Mouse (Mus musculus) thymus, postnatal 4 days (tissue): ENCODE results near the gene Qrich1.

ENCODE experiments used
- DNase-seq: peaks from one replicate; pipeline ENCODE4 v3.0.0; 2021

The Qrich1 gene

DNA sequence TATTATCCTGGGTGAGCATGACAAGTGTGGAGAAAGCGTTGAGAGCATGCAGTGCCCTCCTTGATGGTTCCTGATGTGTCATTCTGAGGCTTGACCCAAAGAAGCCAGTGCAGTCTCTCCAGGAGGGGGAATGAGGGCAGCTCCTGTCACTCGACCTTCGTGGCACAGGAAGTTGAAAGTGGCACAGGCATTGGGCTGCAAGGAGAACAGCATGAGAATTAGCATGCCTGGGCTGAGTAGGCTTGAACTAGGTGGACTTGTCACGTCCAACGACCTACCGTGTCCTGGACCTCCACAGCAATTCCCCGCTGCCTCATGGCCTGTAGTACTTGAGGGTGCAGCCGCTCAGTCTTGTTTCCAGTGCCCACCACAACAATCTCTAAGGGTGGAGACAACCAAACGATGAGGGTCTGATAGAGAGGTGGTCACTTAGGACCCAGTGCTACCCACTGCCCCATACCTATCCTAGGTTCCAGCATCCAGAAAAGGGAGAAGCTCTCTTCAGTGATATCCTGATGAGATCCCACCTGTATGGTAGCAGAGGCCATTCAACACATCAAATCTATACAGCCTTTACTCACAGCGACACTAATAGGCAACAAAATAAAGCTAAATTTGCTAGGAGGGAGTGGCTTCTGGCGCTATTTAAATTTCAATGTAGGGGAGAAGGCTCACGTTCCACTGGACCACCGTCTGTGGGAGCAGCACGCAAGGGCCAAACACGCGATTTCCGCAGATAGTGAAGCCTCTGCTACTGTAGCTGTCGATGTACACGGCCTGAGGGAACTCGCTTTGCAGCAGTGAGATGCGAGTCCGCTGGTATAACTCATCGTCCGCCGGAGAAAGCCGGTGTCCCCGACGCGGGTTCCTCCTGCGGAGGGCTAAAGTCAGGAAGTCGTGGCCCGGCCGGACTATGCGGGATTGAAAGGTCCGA is 49.5 kb downstream of the Qrich1 start:
- DNase-seq, result no peak

DNA sequence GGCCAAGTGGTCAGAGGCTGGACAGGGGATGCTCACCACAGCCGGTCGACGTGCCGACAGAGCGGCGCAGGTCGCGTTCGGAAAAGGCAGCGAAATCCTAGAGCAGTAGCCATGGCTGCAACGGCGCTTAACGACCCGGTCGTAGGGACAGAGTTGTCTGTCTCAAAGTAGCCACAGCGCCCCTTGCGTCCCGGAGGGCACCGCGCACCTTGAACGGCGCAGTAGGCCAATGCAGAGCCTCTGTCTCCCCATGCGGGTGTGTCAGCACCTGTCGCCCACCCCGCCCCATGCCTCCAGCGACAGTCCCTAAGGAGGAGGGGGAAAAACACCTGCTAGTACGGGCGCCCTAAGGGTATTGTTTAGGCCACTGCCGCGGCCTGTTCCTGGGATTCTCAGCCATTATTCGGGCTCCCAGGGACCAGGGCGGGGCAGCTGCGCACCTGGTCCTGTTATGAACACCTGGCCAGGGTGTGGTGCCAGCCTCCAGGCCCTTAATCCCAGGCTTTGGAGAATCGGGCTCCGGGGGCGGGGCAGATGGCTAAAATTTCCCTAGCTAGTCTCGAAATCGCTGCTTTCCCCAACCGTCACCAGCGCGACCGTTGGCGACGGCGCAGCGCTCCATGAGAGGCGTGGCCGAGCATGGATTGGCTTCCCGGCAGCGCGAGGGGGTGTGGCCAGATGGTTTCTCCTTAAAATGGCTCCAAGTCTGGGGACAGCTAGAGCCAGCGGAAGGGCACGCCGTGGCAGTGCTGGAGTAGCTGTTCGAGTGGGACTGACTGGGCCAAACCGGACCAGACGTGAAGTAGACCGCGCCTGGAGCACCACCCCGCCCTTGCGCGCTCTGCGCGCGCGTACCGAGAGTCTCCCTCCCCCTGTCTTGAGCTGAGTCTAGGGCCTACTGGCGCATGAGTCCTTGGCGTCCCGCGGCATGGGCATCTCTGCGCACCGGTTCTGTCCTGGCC is 50.5 kb downstream of the Qrich1 start, which contains the start of gene Ndufaf3:
Ndufaf3 (minus strand) TSS at position 620 of the 962 bp plus-strand sequence.
- DNase-seq, result peak; percentile 98

DNA sequence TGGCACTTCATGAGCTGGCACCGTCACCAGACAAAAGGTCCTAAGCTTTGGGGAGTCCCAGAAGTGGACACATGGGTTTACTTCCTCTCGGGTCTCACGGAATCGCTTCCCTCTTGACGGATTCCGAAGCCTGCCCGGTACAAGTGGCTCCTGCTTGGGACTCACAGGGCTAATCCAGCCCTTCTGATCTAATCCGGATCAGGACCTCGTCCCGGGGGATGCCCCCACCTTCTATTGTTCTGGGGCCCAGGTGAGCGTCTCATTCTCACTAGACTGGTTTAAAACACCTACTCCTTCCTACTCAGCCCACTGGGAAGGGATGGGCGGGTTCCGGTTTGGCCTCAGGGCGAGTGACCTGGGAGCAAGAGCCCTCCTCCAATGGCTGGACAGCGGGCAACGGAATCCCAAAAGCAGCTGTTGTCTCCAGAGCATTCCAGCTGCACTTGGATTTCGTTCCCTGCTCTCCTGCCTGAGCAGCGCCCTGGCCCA is 51.4 kb downstream of the Qrich1 start:
- peak; percentile 43 for DNase-seq

DNA sequence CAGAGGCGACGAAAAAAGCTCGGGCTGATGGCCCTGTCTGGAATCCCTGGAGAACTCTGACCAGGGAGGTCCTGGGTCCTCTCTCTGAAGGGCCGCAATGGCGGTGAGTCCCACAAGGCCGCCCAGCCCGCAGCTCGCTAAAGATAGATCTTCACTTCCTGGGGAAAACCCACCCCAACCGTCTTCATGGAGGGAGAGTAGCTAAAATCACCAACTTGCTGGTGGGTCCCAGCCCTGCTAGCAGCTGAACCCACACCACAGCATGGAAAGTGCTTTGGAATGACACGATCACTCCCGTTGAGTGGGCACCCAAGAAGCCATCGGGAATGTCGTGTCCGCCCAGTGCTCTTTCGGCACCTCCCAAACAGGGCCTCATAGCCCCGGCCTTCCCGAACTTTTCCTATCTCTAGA is 51.9 kb downstream of the Qrich1 start:
- peak; percentile 45 for DNase-seq

DNA sequence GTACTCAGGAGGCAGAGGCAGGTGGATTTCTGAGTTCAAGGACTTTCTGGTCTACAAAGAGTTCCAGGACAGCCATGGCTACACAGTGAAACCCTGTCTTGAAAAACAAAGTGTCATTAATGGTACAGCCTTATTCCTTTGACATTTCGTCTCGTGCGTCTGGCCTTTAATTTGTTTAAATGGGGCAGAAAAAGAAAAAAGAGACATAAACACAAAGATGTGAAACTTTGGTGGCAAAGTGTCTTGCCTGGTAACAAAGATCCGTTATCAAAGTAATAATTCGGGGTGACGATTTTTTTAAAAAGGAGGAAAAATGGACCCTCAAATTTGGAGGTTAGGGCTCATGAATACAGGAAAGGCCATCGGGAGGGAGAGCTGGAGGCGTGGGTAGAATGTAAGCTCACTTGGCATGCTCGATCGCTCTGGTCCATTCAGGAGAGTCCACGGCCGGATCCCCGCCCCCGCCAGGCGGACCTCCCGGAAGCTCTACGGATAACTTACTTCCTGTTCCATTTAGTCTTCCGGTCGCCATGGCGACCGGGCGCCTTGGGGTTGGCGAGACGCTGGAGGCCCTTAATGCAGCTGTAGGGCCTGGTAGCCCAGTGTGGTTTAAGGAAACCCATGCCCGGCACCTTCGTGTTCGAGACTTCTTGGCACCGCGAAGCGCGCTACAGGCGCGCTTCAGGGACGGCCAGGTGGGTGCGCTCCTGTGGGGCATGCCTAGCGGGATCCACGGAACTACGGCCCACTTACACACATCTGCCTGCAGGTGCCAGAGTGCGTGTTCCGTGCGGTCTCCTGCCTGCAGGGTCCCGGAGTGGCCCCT is 53.0 kb downstream of the Qrich1 start, which contains the start of gene Dalrd3:
Dalrd3 (plus strand) TSS at position 506 of the 826 bp plus-strand sequence.
- peak; percentile 88 for DNase-seq

DNA sequence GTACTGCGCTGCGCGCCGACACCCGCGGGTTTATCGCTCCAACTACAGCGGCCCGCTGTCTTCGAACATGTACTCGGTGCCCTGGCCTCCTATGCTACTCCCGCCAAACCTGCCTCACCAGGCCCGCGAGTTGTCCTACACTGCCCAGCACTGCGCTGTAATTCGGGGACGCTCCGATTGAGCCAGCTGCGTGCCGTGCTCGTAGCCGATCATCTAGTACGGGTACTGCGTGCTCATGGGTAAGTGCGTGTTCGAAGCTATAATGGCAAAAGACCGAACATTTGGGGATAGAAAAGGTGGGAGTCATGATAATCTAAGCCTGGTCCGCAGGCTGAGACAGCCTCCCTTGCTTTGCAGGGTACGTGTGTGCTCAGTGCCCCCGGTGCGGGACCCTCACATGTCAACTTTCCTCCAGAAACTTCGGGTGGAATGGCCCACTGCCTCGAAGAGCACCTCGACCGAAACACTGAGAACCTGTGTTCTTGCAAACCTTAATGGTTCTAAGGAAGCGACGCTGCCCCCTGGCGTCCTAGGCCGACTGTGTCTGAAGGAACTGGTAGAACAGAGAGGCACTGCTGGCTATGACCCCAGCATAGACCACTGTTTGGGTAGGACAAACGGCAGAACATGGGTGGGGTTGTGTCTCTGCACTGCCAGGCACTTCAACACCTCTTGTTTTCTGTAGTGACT is 53.7 kb downstream of the Qrich1 start:
- DNase-seq, result peak; percentile 96

DNA sequence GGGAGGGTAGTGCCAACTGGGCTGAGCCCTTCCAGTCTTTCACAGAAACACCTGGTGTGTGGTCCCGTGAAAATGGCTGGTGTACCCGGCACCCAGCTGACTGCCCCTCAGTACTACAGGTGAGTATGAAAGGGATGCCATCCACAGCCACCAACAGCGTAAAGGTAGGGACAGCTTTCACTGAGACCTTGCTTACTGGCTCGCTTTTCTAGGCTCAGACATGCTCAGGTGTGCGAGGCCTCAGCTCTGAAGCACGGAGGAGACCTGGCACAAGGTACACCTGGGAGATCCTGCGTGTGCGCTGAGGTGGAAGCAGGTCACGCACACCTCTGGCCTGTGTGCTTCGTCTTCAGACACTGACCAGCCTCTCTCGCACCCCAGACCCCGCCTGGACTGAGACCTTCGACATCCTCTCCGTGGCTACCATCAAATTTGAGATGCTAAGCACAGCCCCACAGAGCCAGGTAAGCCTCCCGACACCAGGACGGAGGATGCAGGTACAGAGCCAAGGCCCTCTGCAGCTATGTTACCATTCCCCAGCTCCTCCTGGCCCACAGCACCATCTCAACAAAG is 54.9 kb downstream of the Qrich1 start:
- DNase-seq, result no peak

DNA sequence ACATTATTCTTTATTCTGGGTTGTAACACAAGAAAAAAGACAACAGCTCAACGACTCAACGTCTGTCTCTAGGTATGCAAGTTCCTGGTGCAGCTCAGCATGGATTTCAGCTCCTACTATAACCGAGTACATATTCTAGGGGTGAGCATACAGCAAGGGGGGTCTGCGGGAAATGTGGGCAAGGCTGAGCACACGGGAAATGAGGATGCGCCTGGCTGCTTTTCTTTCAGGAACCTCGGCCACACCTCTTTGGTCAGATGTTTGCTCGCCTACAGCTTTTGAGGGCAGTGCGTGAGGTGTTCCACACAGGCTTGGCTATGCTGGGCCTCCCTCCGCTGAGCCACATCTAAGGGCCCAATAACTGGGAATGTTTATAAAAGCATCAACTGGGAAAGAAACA is 55.7 kb downstream of the Qrich1 start:
- no peak for DNase-seq

DNA sequence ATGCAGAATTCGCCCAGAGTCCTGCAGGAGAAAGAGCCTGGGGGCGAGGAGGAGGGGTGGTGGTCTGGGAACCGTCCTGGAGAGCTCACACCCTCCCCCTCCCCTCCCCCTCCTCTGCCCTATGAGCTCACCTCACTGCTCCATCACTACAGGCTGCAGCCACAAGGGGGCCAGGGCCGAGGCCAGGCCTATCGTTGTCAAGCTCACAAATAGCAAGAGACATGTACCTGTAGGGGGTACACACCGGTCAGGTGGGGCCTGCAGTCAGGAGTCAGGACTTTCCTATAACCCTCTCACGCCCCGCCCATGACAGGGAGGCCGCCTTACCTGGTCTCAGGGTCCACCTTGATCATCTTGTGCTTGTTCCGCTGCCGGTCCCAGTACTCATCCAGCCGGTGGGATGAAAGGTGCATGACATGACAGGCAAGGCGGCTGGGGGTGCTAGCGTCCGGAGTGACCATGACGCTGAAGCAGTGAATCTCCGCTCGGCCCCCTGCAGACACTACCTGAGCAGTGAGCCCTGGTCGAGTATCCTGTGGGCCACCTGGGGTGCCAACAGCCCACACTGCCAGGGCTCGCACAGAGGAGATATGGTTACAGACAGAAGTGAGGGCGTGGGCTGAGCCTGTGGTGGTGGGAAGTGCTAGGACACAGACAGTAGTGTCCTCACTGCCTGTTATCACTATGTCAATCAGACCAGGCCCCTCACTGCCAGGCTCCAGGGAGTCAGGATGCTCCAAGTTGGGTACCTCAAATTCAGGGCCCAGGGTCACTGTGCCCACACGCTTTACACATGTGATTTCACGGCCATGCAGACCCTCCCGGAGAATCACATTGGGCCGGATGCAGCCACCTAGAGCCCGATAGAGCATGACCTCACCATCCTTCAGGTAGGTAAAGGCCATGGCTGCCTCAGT is 57.4 kb downstream of the Qrich1 start:
- peak; percentile 89 for DNase-seq

DNA sequence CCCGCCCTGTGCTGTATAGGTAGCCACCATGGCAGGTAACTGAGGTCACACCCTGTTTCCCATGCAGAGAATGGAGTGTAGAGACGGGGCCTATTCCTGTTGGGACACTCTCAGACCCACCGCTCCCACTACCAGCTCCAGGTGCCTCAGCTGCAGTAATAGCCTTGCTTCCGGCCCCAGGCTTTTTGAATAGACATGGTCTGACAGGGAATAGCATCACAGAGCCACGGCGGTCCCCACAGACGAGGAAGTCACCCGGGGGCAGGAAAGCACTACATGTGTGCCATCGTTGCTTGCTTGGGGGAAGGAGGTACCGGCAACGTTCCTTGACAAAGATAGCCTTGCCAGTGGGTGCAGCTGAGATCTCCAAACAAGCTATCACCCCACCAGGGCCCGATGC is 58.3 kb downstream of the Qrich1 start:
- DNase-seq, result no peak

DNA sequence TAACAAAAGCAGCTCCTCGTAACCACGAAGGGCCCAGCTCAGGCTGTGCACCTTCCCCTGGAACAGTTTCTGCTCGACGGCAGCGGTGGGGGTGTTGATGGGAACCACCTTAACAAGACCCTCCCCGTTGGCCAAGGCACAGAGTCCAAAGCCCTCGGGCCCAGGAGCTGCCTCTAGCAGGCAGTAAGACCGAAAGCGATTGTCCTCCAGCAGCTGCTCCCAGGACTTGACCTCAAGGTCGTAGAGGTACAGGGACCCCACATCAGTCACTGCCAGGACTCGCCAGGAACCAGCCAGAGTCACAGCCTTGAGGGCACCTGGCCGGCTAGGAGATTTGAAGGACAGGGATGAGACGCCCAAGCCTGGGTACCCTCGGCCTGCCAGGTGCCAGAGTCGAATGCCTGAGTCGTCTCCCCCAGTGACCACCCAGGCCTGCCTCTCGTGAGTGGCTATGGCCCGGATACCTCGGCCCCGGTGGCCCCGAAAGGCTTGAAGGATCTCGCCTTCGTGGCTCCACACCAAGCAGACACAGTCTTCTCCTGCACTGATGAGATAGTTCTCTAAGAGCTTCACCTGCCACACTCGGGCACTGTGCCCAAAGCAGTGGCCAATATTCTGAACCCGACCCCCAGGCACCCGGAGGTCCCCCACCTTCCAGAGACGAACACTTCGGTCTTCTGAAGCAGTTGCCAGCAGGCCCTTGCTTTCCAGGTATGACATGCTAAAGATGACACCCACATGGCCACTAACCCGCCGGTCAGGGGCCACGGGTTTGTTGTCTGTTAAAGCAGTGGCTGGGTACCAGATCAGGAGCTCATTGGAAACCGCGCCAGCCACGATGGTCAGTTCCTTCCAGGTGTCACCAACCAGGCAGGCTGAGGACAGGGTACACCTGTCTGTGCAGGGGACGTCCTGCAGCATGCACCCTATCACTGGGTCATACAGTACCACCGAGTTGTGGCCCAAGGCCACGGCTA is 59.0 kb downstream of the Qrich1 start:
- no peak for DNase-seq

DNA sequence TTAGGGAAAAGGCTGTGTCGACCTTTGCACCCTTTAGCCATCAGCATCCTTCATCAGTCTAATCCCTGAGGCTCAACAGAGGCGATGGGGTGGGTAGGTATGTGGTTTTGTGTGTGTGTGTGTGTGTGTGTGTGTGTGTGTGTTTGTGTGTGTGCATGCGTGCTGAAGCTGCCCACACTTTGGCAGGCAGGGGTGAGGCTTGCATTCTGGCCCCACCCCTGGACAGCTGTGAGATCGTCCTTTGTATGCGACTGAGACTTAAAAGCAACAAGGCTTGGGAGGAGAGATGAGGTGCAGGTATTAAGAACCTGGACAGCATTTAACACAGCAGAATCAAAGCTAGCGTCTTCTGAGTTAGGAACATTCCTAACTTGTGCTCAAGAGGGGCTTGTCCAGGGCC is 60.4 kb downstream of the Qrich1 start:
- DNase-seq, result no peak

DNA sequence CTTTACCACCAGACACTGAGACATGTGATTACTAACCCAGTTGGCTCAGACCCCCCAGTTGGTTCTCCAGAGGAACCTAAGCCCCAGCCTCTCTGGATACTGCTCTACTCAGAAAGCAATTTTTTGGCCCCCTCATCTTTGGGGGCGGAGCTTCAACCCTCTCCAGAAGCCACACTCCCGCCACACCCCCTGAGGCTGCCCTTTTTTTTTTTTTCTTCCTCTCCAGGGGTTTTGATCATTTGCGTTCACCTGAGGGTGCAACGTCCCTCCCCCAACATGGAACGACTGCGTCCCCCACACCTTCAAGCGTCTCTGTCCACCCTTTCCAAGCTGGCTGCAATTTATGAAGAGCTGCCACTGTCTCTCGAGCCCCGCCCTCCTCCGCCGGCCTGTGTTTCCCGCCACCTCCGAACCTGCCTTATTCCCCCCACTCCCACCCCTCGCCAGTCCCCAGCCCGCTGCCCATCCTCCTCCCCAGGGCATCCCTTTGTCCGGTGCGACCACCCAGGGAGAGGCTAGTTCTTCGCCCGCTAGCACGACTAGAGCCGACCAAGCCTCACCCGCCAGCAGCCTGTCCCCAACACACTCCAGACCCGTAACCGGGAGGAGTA is 61.4 kb downstream of the Qrich1 start:
- DNase-seq, result peak; percentile 70

DNA sequence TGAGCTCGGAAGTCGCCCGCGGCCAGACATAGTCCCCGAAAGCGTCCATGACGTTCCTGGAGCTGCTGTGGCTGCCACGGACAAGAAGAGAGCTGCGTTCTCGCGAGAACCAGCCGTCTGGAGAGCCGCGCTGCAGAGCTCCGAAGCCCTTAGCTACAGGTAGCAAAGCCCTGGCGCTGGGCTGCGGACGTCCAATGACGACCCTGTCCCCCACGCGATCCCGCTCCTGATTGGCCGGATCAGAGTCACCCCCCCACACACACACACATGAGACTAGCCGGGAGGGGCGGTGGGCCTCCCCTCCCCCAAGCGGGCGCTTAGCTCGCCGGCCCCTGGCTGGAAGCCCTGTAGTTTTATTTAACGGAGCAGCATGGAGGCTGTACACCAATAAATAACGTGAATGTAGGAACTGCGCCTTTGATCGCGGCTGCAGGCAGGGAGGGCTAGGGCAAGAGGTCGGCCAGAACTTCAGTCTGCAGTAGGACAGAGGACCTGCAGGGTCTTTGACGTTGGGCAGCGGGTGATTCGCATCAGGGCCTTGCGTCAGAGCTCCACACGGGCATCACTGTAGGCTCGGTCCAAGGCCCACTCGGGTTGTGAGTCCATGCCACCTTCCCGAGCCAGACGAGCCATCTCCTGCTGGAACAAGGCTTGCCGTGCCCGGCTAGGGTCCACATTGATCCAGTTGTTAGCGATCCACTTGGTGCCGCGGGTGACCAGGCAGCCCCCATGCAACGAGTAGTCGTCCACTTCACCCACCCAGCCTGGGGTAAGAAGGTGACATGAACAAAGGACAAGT is 62.1 kb downstream of the Qrich1 start, which contains the start of gene Wdr6:
Wdr6 (minus strand) TSS at position 195 of the 799 bp plus-strand sequence.
- peak; percentile 89 for DNase-seq

DNA sequence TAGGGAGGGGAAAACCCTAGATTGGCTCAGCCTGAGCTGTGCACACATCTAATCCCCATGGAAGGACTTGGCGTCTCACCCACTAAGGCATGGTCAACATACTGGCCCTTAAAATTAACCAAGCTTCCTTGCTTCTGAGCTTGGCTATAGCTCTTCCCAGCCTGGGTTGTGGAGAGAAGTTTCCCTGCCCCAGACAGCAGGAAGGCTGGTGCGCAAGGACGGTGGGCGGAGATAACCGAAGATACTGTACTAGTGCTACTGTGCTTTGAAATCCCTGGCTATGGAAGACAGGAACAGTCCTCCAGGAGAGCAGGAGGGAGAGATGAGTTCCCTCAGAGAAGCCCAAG is 62.7 kb downstream of the Qrich1 start:
- no peak for DNase-seq

DNA sequence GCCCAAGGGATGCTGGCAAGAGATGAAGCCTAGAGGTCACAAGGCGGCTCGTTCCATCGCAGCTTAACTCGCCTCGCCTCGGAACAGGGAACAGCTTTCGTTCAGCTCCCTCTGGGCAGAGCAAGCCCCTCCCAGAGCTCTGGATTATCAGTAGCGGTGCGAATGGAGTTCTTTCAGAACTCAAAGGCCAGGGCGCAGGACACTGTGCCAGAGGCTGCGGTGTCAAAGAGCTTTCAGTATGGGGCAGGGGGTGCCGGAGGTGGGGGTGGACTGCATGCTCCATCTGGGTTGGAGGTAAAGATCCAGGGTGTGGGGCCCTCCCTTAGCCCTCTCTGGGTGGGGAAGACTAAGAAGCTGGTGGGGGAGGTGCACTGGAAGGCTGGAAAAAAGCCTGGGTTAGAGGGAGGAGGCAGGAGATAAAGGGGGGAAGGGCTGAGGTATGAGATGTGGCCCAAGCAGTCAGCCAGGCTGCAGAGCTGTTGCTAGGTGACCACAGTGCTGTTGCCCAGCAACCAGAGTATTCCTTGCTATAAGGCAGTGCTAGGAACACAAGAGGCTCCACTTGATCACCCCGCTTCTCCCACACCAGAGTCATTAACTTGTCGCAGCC is 71.1 kb downstream of the Qrich1 start:
- no peak for DNase-seq

DNA sequence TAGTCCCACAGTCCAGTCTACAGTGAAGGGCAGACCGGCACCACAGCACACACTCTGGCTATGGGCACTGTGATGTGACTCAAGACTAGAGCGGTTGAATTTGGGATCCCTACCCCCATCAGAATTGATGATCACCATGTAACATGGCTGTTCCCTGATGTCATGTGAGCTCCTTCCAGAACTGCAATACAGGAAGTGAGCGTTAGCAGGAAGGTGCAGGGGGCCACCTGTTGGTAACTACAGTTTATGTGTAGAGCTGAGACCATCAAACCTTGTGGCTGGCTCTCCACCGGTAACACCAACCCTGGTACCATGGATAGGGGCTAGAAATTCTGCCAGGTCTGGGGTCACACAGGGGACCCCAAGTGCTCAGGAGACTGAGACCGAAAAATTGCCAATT is 72.6 kb downstream of the Qrich1 start:
- DNase-seq, result peak; percentile 52
